Mouse (Mus musculus): ENCODE results near the gene Hnrnpf. TPM values are rescaled to one million over a fixed set of nuclear protein-coding genes. Genes with fewer than 3 reads are reported as not detected.

Gene Hnrnpf
- polyA plus RNA-seq (2012) = 211 and 228 TPM in 2 replicates

GRCm38 (mm10) chr6:117900126-117901080 is at the start of gene Hnrnpf:
Gene Hnrnpf, plus strand, starts transcription at chr6:117900324.

GRCm38 (mm10) chr6:117861848-117862247 is 38.3 kb upstream of the Hnrnpf start, which contains the start of gene Zfp239:
Gene Zfp239, plus strand, starts transcription at chr6:117862100.

GRCm38 (mm10) chr6:117937222-117937932 is 37.3 kb downstream of the Hnrnpf start, which contains the start of gene Fxyd4:
Gene Fxyd4, minus strand, starts transcription at chr6:117937692.

Other genes with a start within 250 kb of the Hnrnpf start
- gene Zfp637, start 59.1 kb upstream of the Hnrnpf start, polyA plus RNA-seq (2012) = 17.7 and 18.8 TPM in 2 replicates
- 0.78 and 1.5 TPM in 2 replicates for gene Zfp239, start 38.2 kb upstream of the Hnrnpf start, polyA plus RNA-seq (2012)
- gene Fxyd4, start 37.4 kb downstream of the Hnrnpf start, polyA plus RNA-seq (2012) = not detected in 2 replicates
- 0.05 TPM in 1 of 2 replicates, not detected in the other for gene Rasgef1a, start 111.1 kb downstream of the Hnrnpf start, polyA plus RNA-seq (2012)
- 21.0 and 26.4 TPM in 2 replicates for gene Csgalnact2, start 238.8 kb downstream of the Hnrnpf start, polyA plus RNA-seq (2012)